Mouse (Mus musculus) ES-Bruce4 (cell line): ENCODE measurements around the gene Ankle1. TPM values are rescaled to one million over a fixed set of nuclear protein-coding genes. Genes with fewer than 3 reads are reported as not detected.

ENCODE experiments used
- H3K27ac ChIP-seq: 2 replicates; pipeline ENCODE4 v1.5.1; 2012; ENCODE audit warnings: low read length, inconsistent platforms; ENCODE audit not compliant: insufficient read depth
- H3K27me3 ChIP-seq: 2 replicates; pipeline ENCODE4 v1.6.1; 2012; ENCODE audit warnings: mild to moderate bottlenecking, low read length, inconsistent platforms; ENCODE audit not compliant: control insufficient read depth, poor library complexity, insufficient read depth, severe bottlenecking
- H3K36me3 ChIP-seq: 2 replicates; pipeline ENCODE4 v1.6.1; 2012; ENCODE audit warnings: inconsistent platforms, mild to moderate bottlenecking, low read length, moderate library complexity; ENCODE audit not compliant: control insufficient read depth, poor library complexity, insufficient read depth, severe bottlenecking
- H3K4me1 ChIP-seq: one replicate; pipeline ENCODE4 v1.8.1; 2011; ENCODE audit warnings: low read length; ENCODE audit not compliant: control insufficient read depth, insufficient read depth
- H3K4me3 ChIP-seq: 2 replicates; pipeline ENCODE4 v1.5.1; 2011; ENCODE audit warnings: low read depth, mild to moderate bottlenecking, low read length
- H3K9ac ChIP-seq: 2 replicates; pipeline ENCODE4 v1.6.1; 2012; ENCODE audit warnings: low read depth, mild to moderate bottlenecking, inconsistent platforms; ENCODE audit not compliant: poor library complexity, severe bottlenecking
- H3K9me3 ChIP-seq: replicated peaks from 2 replicates; pipeline ENCODE4 v1.6.1; 2012; ENCODE audit warnings: mild to moderate bottlenecking, low read length, inconsistent platforms; ENCODE audit not compliant: control insufficient read depth, poor library complexity, insufficient read depth, severe bottlenecking
- CTCF ChIP-seq: IDR thresholded peaks from one replicate; pipeline ENCODE4 v1.8.1; 2011; ENCODE audit warnings: low read depth, low read length
- EP300 ChIP-seq: IDR thresholded peaks from 2 replicates; pipeline ENCODE4 v1.6.1; 2011; ENCODE audit warnings: low read depth, low read length; ENCODE audit not compliant: insufficient read depth
- POLR2A ChIP-seq: IDR thresholded peaks from one replicate; pipeline ENCODE4 v1.8.1; 2011; ENCODE audit warnings: low read length; ENCODE audit not compliant: insufficient read depth
- polyA plus RNA-seq: library from polyadenylated mRNA; stranded (reverse); fragments of >200 nt; gene quantifications from 2 replicates; pipeline ENCODE4 v1.2.4, GENCODE M21; 2011; ENCODE audit warnings: low read depth; ENCODE audit not compliant: missing spikeins, insufficient read depth, insufficient read length

The Ankle1 gene
- polyA plus RNA-seq, 1 experiment, result 10.9 TPM

DNA sequence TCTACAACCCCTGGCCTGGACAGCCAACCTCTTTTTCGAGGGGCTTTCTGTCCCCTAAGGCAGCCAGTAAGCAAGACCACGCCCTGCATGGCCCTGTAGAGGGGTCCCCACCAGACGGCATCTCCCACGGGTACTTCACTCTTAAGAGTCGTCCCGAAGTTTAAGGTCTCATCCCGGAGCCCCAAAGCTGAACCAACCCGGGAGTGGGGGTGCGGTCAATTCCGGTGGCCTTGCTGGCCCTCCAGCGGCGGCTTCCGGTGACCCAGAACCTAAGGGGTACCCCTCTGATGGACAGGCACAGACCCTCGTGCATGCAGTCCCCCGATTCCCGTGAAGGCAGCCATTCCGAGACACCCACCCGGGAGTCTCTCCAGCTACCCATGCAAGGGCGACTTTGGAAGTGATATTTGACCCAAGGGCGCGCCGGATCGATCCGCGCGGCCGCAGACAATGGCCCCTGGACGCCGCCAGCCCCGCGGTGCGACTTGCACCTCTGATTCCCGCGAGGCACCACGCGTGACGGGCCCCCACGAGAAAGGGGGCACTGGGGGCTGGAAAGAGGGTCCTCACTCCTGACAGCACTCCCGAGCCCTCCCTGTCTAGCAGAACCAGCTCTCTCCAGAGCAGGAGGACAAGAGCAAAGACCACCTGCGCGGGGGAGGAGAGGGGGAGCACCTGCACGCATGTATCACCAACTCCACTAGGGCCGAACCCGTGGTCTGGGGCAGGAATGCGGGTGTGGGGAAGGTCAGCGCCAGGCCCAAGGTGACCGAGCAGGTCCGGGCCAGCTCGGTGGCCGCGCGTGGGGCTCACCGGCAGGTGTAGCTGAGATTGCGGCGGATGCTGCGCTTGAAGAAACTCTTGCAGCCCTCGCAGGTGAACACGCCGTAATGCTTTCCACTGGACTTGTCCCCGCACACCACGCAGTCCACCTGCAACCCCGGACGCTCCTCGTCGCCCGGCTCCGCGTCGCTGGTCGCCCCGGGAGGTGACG, 25.3 kb upstream of the Ankle1 start:
- Histone ChIP-seq H3K9me3 (no peaks in the 10 kb centered on the region), H3K4me1 (peaks cover 2% of the 10 kb centered on the region), H3K27ac (no peak overlapping the region)

DNA sequence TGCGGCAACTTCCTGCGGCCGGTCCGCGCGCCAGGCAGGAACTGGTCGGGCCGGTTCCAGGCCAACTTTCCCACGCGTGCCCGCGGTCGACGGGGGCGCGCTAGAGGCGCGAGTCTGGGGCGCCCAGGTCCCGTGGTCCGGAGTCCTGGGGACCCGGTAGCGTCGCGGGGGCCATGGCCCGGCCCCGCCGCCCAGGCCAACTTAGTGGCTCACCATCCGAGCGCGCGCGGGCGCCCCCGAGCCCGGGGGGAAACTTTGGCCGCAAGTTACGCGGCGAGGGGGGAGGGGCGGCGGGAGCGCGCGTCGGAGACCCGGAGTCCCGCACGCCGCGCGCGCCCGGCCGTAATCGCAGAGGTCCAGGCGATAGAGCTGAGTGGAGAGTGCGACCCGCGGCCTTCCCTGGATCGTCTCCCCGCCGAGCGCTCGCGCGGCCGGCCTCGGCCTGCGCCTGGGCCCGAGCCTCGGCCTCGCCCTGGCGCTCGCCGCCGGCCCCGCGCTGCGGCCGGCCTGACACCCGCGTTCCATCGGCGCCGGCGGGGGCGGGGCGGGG, 24.3 kb upstream of the Ankle1 start, which contains the start of gene Nr2f6:
TSS of gene Nr2f6 (minus strand) at position 540 of the 550 bp plus-strand sequence.
- Histone ChIP-seq H3K36me3 (no peaks in the 10 kb centered on the region), H3K9ac (peak within 1 kb of the TSS; percentile 90), H3K27ac (peak within 1 kb of the TSS; percentile 47), H3K4me1 (peaks cover 5% of the 10 kb centered on the region), H3K27me3 (no peaks in the 10 kb centered on the region), H3K4me3 (peak within 1 kb of the TSS; percentile 72), H3K9me3 (no peaks in the 10 kb centered on the region)
- no peak for TF ChIP-seq CTCF
- TF ChIP-seq POLR2A, result no peak
- TF ChIP-seq EP300, result no peak

More for the DNA sequence above, 25.3 kb upstream of the Ankle1 start:
- H3K4me3 ChIP-seq, result peak overlapping the region; percentile 72
- no peaks in the 10 kb centered on the region for H3K36me3 ChIP-seq
- TF ChIP-seq POLR2A, result no peak
- no peak for TF ChIP-seq EP300
- no peak for TF ChIP-seq CTCF
- H3K27me3 ChIP-seq, result no peaks in the 10 kb centered on the region
- peak overlapping the region; percentile 90 for H3K9ac ChIP-seq

GRCm38 (mm10) chr8:71381971-71382961, 23.5 kb upstream of the Ankle1 start:
- TF ChIP-seq POLR2A (no peak), EP300 (no peak), CTCF (no peak)
- H3K4me1 ChIP-seq, result peaks cover 5% of the 10 kb centered on the region

DNA sequence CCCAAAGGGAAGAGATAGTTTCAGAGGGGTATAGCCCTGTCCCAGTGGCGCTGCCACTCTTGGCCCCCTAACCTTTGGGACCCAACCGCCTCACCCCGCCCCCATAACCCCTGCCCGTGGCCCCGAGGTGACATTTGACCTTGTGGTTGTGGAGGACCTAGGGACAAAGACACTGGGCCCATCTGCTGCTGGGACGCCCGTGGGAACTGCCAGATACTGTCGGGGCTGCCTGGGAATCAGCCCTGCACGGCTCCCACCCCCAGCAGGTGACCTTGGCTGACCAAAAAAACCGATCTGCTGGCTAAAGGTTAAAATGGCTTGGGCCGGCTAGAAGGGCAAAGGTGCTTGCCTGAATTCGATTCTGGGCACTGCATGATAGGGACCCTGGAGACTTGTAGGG, 22.4 kb upstream of the Ankle1 start:
- TF ChIP-seq POLR2A (no peak), EP300 (peak; percentile 50; the same call in 1 of the 2 replicates), CTCF (no peak)
- Histone ChIP-seq H3K9ac (no peak overlapping the region), H3K27me3 (no peaks in the 10 kb centered on the region), H3K9me3 (no peaks in the 10 kb centered on the region), H3K27ac (no peak overlapping the region), H3K4me3 (no peak overlapping the region), H3K36me3 (no peaks in the 10 kb centered on the region), H3K4me1 (peaks cover 5% of the 10 kb centered on the region)

More at GRCm38 (mm10) chr8:71381971-71382961, 23.5 kb upstream of the Ankle1 start:
- Histone ChIP-seq H3K9ac (peak overlapping the region; percentile 90), H3K36me3 (no peaks in the 10 kb centered on the region), H3K4me3 (peak overlapping the region; percentile 60), H3K27me3 (no peaks in the 10 kb centered on the region), H3K9me3 (no peaks in the 10 kb centered on the region), H3K27ac (peak overlapping the region; percentile 47)

DNA sequence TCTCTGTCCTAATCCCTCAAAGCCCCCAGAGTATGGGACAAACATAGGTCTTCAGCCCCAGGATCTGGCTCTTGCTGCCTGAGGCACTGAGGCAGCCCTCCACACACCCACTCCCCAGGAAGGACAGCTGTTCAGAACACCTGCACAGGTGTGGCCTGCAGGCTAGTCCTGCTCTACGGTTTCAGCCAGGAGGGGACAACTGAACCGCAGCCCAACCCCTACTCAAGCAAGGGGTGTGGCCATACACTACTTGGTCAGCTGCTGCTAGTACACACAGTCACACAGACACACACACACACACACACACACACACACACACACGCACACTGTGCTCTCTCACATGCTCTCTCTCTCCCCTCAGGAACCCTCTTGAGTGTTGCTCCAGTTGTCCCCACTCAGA, 21.9 kb upstream of the Ankle1 start:
- peaks cover 5% of the 10 kb centered on the region for H3K4me1 ChIP-seq
- H3K27ac ChIP-seq, result no peak overlapping the region
- TF ChIP-seq CTCF, result no peak
- TF ChIP-seq EP300, result peak; percentile 84
- TF ChIP-seq POLR2A, result no peak
- no peaks in the 10 kb centered on the region for H3K27me3 ChIP-seq
- no peak overlapping the region for H3K9ac ChIP-seq
- no peaks in the 10 kb centered on the region for H3K9me3 ChIP-seq
- no peak overlapping the region for H3K4me3 ChIP-seq
- no peaks in the 10 kb centered on the region for H3K36me3 ChIP-seq
